Comparison of ENCODE assay signal across 1 mouse cellular context in the genomic region with DNA sequence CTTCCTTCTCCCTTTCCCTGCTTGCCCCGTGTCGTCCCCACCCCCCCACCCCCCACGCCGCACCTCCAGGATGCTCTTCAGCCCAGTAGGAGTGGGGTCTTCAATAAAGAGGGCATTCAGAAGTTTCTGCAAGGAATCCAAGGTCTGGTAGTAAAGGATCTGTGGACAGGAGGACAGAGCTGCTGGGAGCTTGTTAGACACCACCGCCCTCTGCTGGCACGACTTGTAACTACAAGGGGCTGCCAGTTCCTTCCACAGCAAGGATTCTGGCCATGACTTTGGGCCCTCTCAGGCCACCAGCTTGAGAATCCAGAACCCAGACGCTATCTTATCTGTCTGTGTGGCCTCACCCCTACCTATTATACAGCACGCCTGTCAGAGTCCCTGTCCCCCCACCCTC.
TF ChIP-seq lines count a peak whose summit lies in the region.

No protein-coding gene starts in this region.

TF ChIP-seq in MEL, 35 proteins besides CTCF, POLR2A, EP300 and RAD21 (continued from another document):
- TF ChIP-seq GATA1 (IDR thresholded peaks at IDR 0.05; ENCODE audit: low read depth, low read length) (no peak), POLR2AphosphoS2 (IDR thresholded peaks at IDR 0.05; ENCODE audit: low read length) (no peak), MAX (IDR thresholded peaks at IDR 0.05; ENCODE audit: low read length) (no peak)
